Mouse (Mus musculus) G1E (cell line): ENCODE data around the gene Mnd1.

Source experiments
- CTCF ChIP-seq: IDR thresholded peaks from 2 replicates; pipeline ENCODE4 v1.5.1; 2012; ENCODE audit warnings: low read depth, low read length, inconsistent platforms, mixed read lengths
- GATA1 ChIP-seq: IDR thresholded peaks from 2 replicates; pipeline ENCODE4 v1.6.1; 2012; ENCODE audit warnings: borderline replicate concordance, low read length, inconsistent platforms, mixed read lengths
- GATA2 ChIP-seq: IDR thresholded peaks from 2 replicates; pipeline ENCODE4 v1.6.1; 2012; ENCODE audit warnings: low read depth, low read length, inconsistent platforms, borderline replicate concordance
- POLR2AphosphoS5 ChIP-seq: IDR thresholded peaks from 2 replicates; pipeline ENCODE4 v1.6.1; 2012; ENCODE audit warnings: low read depth, low read length, inconsistent platforms; ENCODE audit not compliant: insufficient replicate concordance
- TAL1 ChIP-seq: conservative IDR thresholded peaks from 2 replicates; pipeline ENCODE4 v1.6.1; 2012; ENCODE audit warnings: low read depth, low read length, inconsistent platforms, mixed read lengths

GRCm38 (mm10) chr3:84085429-84085828, 70.2 kb downstream of the Mnd1 start:
- TF ChIP-seq GATA1: no peak
- TF ChIP-seq CTCF: no peak
- TF ChIP-seq POLR2AphosphoS5: no peak
- no peak for TF ChIP-seq TAL1
- TF ChIP-seq GATA2: no peak
